Mouse (Mus musculus) myocyte (in vitro differentiated cells): Measurements from ENCODE around the gene Samd4. TPM values are rescaled to one million over a fixed set of nuclear protein-coding genes. Genes with fewer than 3 reads are reported as not detected.

Experiments used
- H3K27me3 ChIP-seq: one replicate; pipeline ENCODE4 v1.6.1; 2011; ENCODE audit not compliant: control insufficient read depth, insufficient read depth, insufficient read length
- H3K36me3 ChIP-seq: one replicate; pipeline ENCODE4 v1.6.1; 2011; ENCODE audit not compliant: control insufficient read depth, insufficient read depth
- H3K4me2 ChIP-seq: one replicate; pipeline ENCODE4 v1.6.1; 2011; ENCODE audit warnings: low read depth, control low read depth
- H3K4me3 ChIP-seq: one replicate; pipeline ENCODE4 v1.5.1; 2011; ENCODE audit warnings: mild to moderate bottlenecking, control low read depth, moderate library complexity
- H3K79me2 ChIP-seq: one replicate; pipeline ENCODE4 v1.6.1; 2011; ENCODE audit not compliant: control insufficient read depth, insufficient read depth
- H3ac ChIP-seq: one replicate; pipeline ENCODE4 v1.6.1; 2011; ENCODE audit not compliant: control insufficient read depth, insufficient read length
- CEBPB ChIP-seq: IDR thresholded peaks from 2 replicates; pipeline ENCODE4 v1.6.1; 2011; ENCODE audit warnings: mild to moderate bottlenecking, moderate library complexity; ENCODE audit not compliant: poor library complexity, insufficient read depth, severe bottlenecking
- E2F4 ChIP-seq: IDR thresholded peaks from one replicate; pipeline ENCODE4 v1.6.1; 2011; ENCODE audit warnings: mild to moderate bottlenecking, control low read depth, moderate library complexity; ENCODE audit not compliant: insufficient read depth
- MAX ChIP-seq: IDR thresholded peaks from one replicate; pipeline ENCODE4 v1.6.1; 2011; ENCODE audit warnings: low read depth, mild to moderate bottlenecking, control low read depth
- MYOD1 ChIP-seq, 3 experiments: IDR thresholded peaks; one replicate each; pipeline ENCODE4 v1.6.1; 2011; ENCODE audit warnings: control low read depth in 2 of 3, low read depth in 2 of 3, mild to moderate bottlenecking in 2 of 3, moderate library complexity in 1 of 3; ENCODE audit not compliant: insufficient read length in 2 of 3, control insufficient read depth in 1 of 3
- MYOG ChIP-seq, 3 experiments: IDR thresholded peaks; one replicate each; pipeline ENCODE4 v1.6.1; 2011; ENCODE audit warnings: control low read depth in 2 of 3, low read depth in 2 of 3, mild to moderate bottlenecking in 2 of 3; ENCODE audit not compliant: insufficient read length in 2 of 3, control insufficient read depth in 1 of 3, insufficient read depth in 1 of 3
- POLR2A ChIP-seq: IDR thresholded peaks from one replicate; pipeline ENCODE4 v1.6.1; 2011; ENCODE audit warnings: low read depth, mild to moderate bottlenecking, control low read depth, moderate library complexity; ENCODE audit not compliant: insufficient read length
- POLR2AphosphoS2 ChIP-seq: IDR thresholded peaks from one replicate; pipeline ENCODE4 v1.6.1; 2011; ENCODE audit warnings: low read depth, control low read depth; ENCODE audit not compliant: insufficient read length
- REST ChIP-seq: IDR thresholded peaks from one replicate; pipeline ENCODE4 v1.6.1; 2011; ENCODE audit warnings: mild to moderate bottlenecking, control low read depth, moderate library complexity; ENCODE audit not compliant: insufficient read depth, insufficient read length
- SRF ChIP-seq: IDR thresholded peaks from one replicate; pipeline ENCODE4 v1.6.1; 2011; ENCODE audit warnings: low read depth; ENCODE audit not compliant: control insufficient read depth, insufficient read length
- TCF12 ChIP-seq: IDR thresholded peaks from one replicate; pipeline ENCODE4 v1.6.1; 2011; ENCODE audit warnings: mild to moderate bottlenecking, control low read depth; ENCODE audit not compliant: poor library complexity, insufficient read depth, severe bottlenecking
- TCF3 ChIP-seq: IDR thresholded peaks from one replicate; pipeline ENCODE4 v1.6.1; 2011; ENCODE audit warnings: low read depth, control low read depth; ENCODE audit not compliant: insufficient read length
- USF1 ChIP-seq: IDR thresholded peaks from one replicate; pipeline ENCODE4 v1.6.1; 2011; ENCODE audit warnings: low read depth, mild to moderate bottlenecking, control low read depth, moderate library complexity
- polyA plus RNA-seq: library from polyadenylated mRNA; unstranded; fragments of >200 nt; fragmentation: generic; extraction: Trizol; gene quantifications from one replicate; pipeline ENCODE4 v1.2.1, GENCODE M21; 2012; ENCODE audit warnings: missing spikeins

The Samd4 gene
- polyA plus RNA-seq, 1 experiment = 15.7 TPM

DNA sequence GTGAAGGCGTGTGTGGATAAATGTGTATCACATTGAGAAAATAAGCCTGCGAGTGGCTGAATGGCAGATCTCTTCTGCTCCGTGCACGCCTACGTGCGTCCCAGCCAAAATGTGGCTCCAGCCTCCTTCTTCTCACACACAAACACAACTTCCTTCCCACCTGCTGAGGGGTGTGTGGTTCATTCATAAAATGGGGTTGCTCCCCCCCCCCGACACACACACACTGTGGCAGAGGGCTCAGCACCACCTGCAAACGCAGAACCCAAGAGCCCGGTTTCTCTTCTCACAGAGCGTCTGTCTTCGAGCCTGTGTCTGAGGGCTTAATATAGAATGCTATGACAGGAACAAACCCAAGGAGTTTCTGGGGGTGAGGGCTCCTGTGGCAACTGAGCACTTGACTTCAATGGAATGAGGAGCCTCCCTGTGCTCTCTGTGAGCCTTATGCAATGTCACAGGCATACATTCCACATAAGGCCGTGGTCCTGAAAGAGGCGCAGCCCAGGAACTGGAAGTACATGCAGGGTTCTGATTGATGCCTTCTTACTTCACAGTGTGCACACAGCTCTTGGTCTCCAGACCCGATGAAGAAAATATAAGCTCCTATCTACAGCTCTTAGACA lies 194.4 kb downstream of the Samd4 start:
- Histone ChIP-seq H3K36me3 (peaks cover 14% of the 10 kb centered on the region), H3K4me3 (no peak overlapping the region), H3K4me2 (no peak overlapping the region), H3K79me2 (no peaks in the 10 kb centered on the region), H3K27me3 (no peaks in the 10 kb centered on the region), H3ac (no peak overlapping the region)
- TF ChIP-seq REST = no peak
- no peak for TF ChIP-seq CEBPB
- TF ChIP-seq MAX = no peak
- no peak for TF ChIP-seq MYOG (IDR thresholded peaks at IDR 0.05; ENCODE audit: control insufficient read depth in 1 of 3, insufficient read depth in 1 of 3, insufficient read length in 2 of 3, low read depth in 2 of 3)
- no peak for TF ChIP-seq USF1
- TF ChIP-seq SRF = no peak
- TF ChIP-seq POLR2AphosphoS2 = no peak
- no peak for TF ChIP-seq MYOD1 (IDR thresholded peaks at IDR 0.05; ENCODE audit: control insufficient read depth in 1 of 3, insufficient read length in 2 of 3, low read depth in 2 of 3)
- TF ChIP-seq TCF3 = no peak
- TF ChIP-seq E2F4 = no peak
- no peak for TF ChIP-seq POLR2A
- TF ChIP-seq TCF12 = no peak

DNA sequence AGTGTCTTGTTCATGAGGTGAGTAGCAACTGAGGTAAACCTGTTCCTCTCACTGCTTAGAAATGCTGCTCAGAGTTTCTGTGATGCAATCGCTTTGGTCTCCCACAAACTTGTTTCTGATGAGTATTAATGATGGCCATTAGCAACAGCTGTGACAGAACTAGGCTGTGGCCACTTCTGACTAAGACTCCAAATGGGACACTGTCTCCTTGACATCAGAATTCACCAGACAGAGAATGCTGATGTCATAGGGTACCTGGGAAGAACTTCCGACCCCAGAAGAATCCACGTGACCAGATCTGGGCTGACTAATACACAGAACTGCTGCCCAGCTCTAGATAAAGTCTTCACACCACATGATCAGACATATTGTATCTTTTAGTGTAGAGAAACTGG lies 194.9 kb downstream of the Samd4 start:
- Histone ChIP-seq H3K36me3 (peaks cover 17% of the 10 kb centered on the region), H3K4me2 (no peak overlapping the region)
- no peak for TF ChIP-seq POLR2AphosphoS2
- TF ChIP-seq USF1 = no peak
- no peak for TF ChIP-seq TCF3
- no peak for TF ChIP-seq REST
- TF ChIP-seq TCF12 = no peak
- TF ChIP-seq CEBPB = no peak

DNA sequence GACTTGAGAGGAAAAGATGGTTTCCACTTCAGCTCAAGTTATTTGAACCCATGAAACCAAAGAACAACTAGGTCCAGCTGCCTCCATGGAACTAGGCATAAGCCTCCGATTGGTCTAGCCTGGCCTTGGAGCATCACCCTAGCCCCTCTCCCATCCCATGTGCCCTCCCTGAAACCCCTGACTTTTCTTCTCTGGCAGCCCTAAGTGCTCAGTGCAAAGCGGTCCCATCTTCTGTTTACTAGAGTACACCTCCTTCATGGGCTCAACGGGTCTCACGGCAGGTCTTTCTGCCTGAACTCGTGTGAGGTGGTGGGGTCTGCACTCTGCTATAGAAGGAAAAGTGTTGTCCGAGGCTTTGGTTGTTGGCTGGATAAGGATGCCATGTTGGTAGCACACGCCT lies 197.3 kb downstream of the Samd4 start:
- H3K27me3 ChIP-seq = no peaks in the 10 kb centered on the region
- no peaks in the 10 kb centered on the region for H3K79me2 ChIP-seq
- H3K36me3 ChIP-seq = peaks cover 22% of the 10 kb centered on the region
- no peak overlapping the region for H3K4me3 ChIP-seq
- H3K4me2 ChIP-seq = no peak overlapping the region
- H3ac ChIP-seq = no peak overlapping the region
- TF ChIP-seq POLR2AphosphoS2 (no peak), USF1 (no peak)

More for the DNA sequence above, 194.9 kb downstream of the Samd4 start:
- no peak overlapping the region for H3ac ChIP-seq
- no peak overlapping the region for H3K4me3 ChIP-seq
- H3K79me2 ChIP-seq = no peaks in the 10 kb centered on the region
- H3K27me3 ChIP-seq = no peaks in the 10 kb centered on the region

DNA sequence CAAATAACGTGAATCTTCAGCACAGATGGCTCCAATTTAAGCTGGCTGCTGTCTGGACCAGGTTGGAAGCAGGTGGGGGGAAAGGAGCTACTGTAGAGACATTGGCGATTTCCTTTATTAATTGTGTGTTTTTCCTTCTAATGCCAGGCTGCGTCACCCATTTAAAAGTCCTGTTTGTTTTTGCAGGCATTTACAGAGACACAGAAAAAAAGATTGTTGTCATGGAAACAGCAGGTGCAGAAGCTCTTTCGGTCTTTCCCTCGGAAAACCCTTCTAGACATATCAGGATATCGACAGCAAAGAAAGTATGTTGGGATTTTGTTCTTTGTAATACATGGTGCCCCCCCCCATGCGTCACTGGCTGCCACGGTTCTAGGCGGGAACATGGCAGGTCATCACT lies 200.7 kb downstream of the Samd4 start:
- H3K36me3 ChIP-seq = peaks cover 17% of the 10 kb centered on the region
- H3K4me3 ChIP-seq = no peak overlapping the region
- H3ac ChIP-seq = no peak overlapping the region
- H3K4me2 ChIP-seq = no peak overlapping the region
- TF ChIP-seq USF1 (no peak), POLR2AphosphoS2 (no peak), POLR2A (no peak), REST (no peak), MAX (no peak), SRF (no peak), E2F4 (no peak), CEBPB (no peak), MYOD1 (IDR thresholded peaks at IDR 0.05; ENCODE audit: control insufficient read depth in 1 of 3, insufficient read length in 2 of 3, low read depth in 2 of 3) (no peak)
- H3K79me2 ChIP-seq = no peaks in the 10 kb centered on the region
- no peaks in the 10 kb centered on the region for H3K27me3 ChIP-seq

DNA sequence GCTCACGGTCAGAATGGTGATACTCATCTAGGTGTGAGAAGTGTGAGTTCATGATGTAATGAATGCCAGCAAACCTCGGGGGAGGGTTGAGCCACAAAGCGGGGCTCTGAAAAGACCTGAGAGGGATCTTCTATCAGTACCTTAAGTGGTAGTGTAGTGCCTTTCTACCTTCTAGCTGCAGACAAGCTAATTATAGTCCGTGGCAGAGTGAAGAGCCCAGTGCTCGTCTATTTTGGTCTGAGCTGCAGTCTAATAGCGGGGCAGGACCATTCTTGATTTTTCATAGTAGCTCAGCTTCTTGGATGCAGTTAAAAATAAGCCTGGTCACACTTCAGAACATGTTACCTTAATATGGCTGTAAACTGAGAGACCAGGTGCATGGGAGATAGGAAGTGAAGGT lies 201.2 kb downstream of the Samd4 start:
- H3K4me2 ChIP-seq = no peak overlapping the region
- H3K79me2 ChIP-seq = no peaks in the 10 kb centered on the region
- H3K36me3 ChIP-seq = peaks cover 17% of the 10 kb centered on the region
- TF ChIP-seq POLR2A = no peak
- TF ChIP-seq MAX = no peak
- TF ChIP-seq REST = no peak
- TF ChIP-seq TCF3 = no peak
- no peak for TF ChIP-seq POLR2AphosphoS2
- no peak for TF ChIP-seq CEBPB
- TF ChIP-seq MYOG (IDR thresholded peaks at IDR 0.05; ENCODE audit: control insufficient read depth in 1 of 3, insufficient read depth in 1 of 3, insufficient read length in 2 of 3, low read depth in 2 of 3) = no peak
- no peak for TF ChIP-seq TCF12
- no peak for TF ChIP-seq E2F4
- TF ChIP-seq SRF = no peak
- TF ChIP-seq MYOD1 (IDR thresholded peaks at IDR 0.05; ENCODE audit: control insufficient read depth in 1 of 3, insufficient read length in 2 of 3, low read depth in 2 of 3) = no peak
- TF ChIP-seq USF1 = no peak
- no peak overlapping the region for H3ac ChIP-seq
- no peaks in the 10 kb centered on the region for H3K27me3 ChIP-seq
- no peak overlapping the region for H3K4me3 ChIP-seq
